Mouse (Mus musculus): ENCODE results near the gene Wdr19. TPM values are rescaled to one million over a fixed set of nuclear protein-coding genes. Genes with fewer than 3 reads are reported as not detected.
A peak's percentile ranks its signal among the peaks of the same experiment; 100 is the strongest.

The Wdr19 gene
- total RNA-seq (2021) = 10 to 100 TPM; 16.7 to 20.8 TPM
- long read RNA-seq, partial matches to known transcripts = 4 of 6 reads
- long read RNA-seq, other reads (novel, unspliced or antisense) = 2 of 6 reads

GRCm38 (mm10) chr5:65199346-65200128, at the start of gene Wdr19:
Gene Wdr19, plus strand, starts transcription at chr5:65199696.
- peak; percentile 96 to 98 for DNase-seq (ENCODE audit: low spot score in 2 of 2)

GRCm38 (mm10) chr5:65149706-65150105, 49.8 kb upstream of the Wdr19 start:
- no peak for DNase-seq (ENCODE audit: low spot score in 2 of 2)

DNA sequence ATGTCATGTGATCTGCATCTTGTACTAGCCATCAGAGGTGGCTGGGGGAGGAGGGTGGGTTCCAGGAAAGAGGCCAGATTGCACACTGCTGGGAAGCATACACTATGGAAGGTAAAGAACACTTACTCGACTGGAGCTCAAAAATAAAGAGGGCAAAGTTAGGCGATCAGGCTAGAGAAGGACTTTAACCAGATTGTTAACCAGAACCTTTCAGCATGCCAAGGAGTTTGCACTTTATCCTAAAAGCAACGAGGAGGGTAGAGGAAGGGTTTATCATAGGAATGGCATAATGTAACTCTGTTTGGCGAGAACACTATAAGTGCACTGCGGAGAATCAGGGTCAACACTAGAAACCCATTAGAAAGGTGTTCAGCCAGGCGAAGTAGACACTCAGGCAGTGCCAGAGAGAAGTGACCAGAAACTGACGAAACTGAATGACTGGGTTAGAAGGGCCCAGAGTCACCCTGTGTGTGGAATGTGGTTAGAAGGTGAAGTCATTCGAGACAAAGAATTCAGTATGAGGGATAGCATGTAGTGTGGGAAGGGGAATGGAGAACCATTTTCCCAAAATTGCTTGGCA, 49.0 kb upstream of the Wdr19 start:
- DNase-seq (ENCODE audit: low spot score in 2 of 2) = no peak

GRCm38 (mm10) chr5:65151276-65151675, 48.2 kb upstream of the Wdr19 start:
- no peak for DNase-seq (ENCODE audit: low spot score in 2 of 2)

- no peak for DNase-seq (ENCODE audit: low spot score in 2 of 2)
Observed at GRCm38 (mm10) chr5:65151767-65152166, 47.7 kb upstream of the Wdr19 start.

- no peak for DNase-seq (ENCODE audit: low spot score in 2 of 2)
Observed at GRCm38 (mm10) chr5:65154287-65154686, 45.2 kb upstream of the Wdr19 start.

DNA sequence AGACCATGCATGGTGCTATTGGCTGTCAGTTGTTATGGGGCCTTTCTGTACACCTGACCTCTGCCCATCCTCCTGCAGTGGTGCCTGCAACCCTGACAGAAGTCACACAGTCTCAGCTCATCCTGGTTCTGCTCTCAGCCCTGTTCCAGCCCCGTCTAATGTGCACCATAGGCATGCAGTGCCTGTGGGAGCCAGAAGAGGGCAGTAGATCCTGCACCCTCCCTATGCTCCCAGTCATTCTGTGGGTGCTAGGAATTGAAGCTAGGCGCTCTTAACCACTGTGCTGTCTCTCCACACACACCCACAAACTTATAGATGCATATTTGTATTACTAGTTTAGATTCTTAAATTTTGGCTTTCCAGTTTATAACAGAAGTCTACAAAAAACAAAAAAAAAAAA, 42.6 kb upstream of the Wdr19 start:
- peak in 1 of 2 experiments; percentile 47 for DNase-seq (ENCODE audit: low spot score in 2 of 2)

- no peak for DNase-seq (ENCODE audit: low spot score in 2 of 2)
Observed at GRCm38 (mm10) chr5:65157412-65158381, 41.8 kb upstream of the Wdr19 start.

- no peak for DNase-seq (ENCODE audit: low spot score in 2 of 2)
Observed at GRCm38 (mm10) chr5:65158696-65159305, 40.7 kb upstream of the Wdr19 start.

DNA sequence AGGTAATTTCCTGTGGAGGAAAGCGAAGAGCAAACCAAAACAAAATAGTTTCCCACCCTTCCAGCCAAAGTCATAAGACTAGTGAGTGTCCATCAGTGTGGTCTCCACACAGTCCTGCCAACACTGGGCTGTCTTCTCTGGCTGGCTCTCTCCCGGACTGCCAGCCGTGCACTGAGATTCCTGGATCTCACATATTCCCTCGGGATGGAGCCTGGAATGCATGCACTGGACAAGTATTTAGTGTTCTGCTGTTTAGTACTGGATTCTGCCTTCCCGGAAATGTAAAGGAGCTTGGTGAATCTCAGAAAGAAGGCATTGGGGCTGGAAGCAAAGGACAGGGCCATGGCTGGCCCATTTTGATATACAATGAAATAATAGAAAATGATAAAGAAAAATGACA, 36.5 kb upstream of the Wdr19 start:
- DNase-seq (ENCODE audit: low spot score in 2 of 2) = no peak

DNA sequence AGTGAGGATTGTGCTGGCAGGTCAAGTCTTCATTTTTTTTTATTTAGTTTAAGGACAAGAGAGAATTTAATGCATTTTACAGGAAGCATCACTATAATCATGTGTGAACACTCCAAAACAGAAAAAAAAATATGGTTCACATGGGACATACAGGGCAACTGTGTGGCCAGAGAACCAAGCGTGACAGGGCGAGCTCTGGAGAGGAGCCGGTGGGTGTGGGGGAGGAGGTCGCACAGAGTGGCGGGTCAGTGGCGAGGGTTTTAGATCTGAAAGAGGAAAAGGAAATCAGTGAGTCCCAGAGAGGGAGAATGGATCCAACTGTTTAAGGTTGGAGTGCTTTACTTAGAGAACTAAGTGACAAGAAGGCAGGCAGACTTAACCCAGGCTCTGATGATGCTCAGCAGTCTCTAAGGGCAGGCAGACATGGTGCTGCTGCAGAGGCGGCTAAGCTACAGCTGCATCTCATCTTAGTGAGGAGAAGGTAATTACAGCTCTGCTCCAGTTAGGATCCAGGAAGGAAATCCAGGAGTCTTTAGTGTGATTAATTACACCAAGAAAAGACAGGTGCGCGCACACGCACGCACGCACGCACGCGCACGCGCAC, 35.9 kb upstream of the Wdr19 start:
- no peak for DNase-seq (ENCODE audit: low spot score in 2 of 2)

DNA sequence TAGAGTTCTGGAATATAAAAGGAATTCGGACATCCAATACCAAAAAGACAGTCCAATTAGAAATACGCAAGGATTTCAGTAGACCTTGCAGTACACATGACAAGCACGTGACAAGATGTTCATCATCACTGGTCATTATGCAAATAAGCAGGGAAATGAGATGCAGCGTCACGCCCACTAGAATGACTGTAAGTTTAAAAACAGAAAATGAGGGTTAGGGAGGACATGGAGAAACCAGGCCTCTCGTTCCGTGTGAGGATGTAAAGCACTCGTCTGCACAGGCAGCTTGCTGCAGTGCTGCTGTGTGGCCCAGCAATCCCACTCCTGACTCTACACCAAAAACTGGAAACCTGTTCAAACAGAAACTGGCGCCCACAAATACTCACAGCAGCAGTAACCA, 29.3 kb upstream of the Wdr19 start:
- DNase-seq (ENCODE audit: low spot score in 2 of 2) = no peak

DNA sequence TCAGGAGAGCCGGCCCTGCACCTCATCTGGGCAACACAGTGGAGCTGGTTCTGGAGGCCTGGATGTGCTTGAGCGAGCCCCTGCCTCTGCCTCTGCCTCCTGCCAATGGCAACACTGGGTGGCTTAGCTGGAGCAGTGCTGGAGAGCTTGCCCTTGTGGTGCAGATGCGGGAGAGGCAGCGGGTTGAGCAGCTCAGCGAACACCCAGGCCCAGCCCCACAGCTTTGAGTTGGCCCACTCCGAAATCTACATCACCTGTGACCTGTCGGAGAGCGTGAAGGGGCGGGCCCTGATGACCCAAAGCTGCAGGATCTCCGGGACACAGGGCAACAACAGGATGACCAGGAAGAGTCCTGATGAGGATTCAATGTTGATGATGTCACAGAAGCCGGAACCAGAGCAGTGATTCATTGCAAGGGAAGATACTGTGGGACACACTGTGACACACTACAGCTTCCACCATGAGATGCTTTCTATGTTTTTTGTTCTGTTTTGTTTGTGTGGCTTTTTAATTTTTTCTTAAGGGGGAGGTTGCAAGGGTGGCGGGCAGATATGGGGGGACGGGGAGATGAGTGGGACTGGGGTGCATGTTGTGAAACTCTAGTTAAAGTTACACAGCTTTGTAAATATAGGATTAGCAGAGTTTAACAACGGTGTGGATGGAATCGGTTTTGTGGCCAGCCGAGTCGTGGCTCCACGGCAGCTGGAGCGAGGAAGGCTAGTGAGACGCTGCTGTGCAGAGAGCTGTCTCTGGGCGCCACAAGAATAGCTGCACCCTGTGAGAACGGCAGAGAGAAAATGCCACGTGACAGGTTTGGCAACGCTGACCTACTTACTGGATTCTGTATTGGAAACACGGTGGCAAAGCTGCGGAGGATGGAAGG, 24.2 kb upstream of the Wdr19 start:
- DNase-seq (ENCODE audit: low spot score in 2 of 2) = peak; percentile 37 to 54

DNA sequence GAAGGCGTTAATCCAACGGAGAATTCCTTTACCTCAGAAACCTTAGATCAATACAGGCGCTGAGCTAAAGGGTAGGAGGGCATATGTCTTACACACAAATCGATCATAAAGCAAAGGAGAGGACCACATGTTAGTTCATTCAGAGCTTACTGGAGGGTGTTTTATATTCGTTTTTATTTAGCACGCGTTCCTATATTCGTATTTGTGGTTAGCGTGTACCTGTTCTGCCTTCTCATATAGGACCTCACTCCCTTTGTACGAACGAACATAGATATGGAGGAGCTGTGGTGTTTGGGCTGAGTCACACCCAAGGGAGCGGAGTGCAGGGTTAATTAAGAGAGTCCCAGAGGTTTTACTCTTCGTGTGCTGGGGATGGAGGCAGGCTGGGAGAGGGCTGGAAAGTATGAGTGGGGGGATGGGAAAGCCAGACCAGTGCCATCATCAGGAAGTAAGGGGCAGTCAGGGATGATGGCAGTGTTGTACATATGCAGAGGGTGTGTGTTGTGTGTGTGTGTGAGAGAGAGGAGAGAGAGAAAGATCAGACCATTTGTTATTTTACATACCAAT, 23.5 kb upstream of the Wdr19 start:
- no peak for DNase-seq (ENCODE audit: low spot score in 2 of 2)

GRCm38 (mm10) chr5:65177026-65177514, 22.4 kb upstream of the Wdr19 start:
- no peak for DNase-seq (ENCODE audit: low spot score in 2 of 2)

DNA sequence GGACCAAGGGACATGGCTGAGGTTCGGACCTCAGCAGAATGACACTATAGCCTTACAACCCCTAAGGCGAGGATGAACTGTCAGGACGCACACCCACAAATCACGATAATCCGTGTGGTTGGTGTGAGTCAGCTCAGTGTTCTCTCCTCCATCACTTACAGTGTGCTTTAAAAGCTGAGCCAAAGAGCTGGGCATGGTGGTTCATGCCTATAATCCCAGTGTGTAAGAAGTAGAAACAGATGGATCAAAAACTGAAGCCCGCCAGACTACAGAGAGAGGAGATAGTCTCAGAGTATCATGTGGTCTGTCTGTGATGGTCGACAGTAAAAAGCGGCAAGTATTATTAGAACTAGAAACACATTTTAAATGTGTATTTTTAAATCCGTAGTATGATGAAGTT, 21.0 kb upstream of the Wdr19 start:
- DNase-seq (ENCODE audit: low spot score in 2 of 2) = no peak

DNA sequence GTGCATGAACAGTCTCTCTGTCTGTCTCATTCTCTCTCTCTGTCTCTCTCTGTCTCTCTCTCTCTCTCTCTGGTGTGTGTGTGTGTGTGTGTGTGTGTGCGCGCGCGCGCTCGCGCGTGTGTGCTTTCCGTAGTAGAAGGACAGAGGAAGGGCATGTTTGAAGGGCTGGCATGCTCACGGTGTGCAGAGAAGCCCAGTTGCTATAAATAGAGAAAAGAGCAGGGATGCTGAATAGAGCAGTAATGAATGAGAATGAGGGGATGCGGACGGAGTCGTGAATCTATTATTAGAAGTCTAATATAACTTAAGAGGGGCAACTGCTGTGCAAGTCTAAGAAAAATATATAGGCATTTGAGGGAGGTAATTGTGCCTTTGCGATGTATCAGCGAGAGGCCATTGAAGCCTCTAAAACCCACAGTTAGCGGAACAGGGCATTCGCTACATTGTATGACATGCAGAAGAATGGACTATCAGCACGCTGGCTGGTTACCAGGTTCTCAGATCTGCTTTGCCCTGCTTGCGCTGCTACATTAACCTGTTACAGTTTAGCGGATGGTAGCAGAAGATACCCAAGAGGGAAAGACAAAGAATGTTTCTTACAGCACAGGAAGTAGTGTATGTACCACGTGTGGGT, 18.2 kb upstream of the Wdr19 start:
- DNase-seq (ENCODE audit: low spot score in 2 of 2) = no peak

GRCm38 (mm10) chr5:65181794-65182169, 17.7 kb upstream of the Wdr19 start:
- no peak for DNase-seq (ENCODE audit: low spot score in 2 of 2)

GRCm38 (mm10) chr5:65182268-65182667, 17.2 kb upstream of the Wdr19 start:
- DNase-seq (ENCODE audit: low spot score in 2 of 2) = no peak

Data from layer of hippocampus, postnatal 10 days (tissue).